Mouse (Mus musculus): ENCODE results near the gene Htra2. TPM values are rescaled to one million over a fixed set of nuclear protein-coding genes. Genes with fewer than 3 reads are reported as not detected.

The Htra2 gene
- total RNA-seq (2021): 10 to 100 TPM; 66.5 to 68.0 TPM

- DNase-seq (ENCODE audit: extremely low spot score in 1 of 2, low spot score in 2 of 2): no peak
- intact Hi-C loops (cut with DNase I): loop anchor here (2.0 kb wide), 1 partner anchor 58 kb away; no protein-coding TSS in a partner anchor
Measured at GRCm38 (mm10) chr6:83054871-83055431, at the start of gene Htra2. Gene Htra2, minus strand, starts transcription at chr6:83055273.

- intact Hi-C loops (cut with DNase I): no loop called here
- no peak for DNase-seq (ENCODE audit: extremely low spot score in 1 of 2, low spot score in 2 of 2)
Measured at GRCm38 (mm10) chr6:83104158-83104557, 49.1 kb upstream of the Htra2 start.

DNA sequence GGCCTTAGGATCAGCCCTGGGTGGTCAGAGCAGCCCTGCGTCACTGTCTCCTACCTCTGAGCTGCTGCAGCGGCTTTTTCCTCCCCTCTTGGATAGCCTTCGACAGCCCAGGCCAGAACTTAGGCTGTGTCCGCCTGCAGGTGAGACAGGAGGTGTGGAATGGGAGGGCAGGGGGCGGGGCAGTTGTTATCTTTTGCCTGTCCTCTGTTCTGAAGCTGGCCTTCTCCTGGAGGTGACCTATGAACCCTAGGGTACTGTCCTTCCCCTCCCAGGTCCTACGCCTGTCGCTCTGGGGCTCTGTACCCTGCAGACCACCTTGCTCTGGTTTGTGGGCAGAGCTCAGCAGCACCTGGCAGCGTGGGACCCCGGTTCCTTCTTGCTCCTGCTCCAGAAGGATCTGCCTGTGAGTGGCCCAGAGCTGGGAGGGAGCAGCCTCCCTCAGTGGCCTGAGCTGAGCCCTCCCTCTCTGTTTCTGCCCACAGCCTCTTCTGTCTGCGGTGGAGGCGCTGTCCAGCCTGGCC lies 48.1 kb upstream of the Htra2 start:
- no peak for DNase-seq (ENCODE audit: extremely low spot score in 1 of 2, low spot score in 2 of 2)
- intact Hi-C loops (cut with DNase I): no loop called here

DNA sequence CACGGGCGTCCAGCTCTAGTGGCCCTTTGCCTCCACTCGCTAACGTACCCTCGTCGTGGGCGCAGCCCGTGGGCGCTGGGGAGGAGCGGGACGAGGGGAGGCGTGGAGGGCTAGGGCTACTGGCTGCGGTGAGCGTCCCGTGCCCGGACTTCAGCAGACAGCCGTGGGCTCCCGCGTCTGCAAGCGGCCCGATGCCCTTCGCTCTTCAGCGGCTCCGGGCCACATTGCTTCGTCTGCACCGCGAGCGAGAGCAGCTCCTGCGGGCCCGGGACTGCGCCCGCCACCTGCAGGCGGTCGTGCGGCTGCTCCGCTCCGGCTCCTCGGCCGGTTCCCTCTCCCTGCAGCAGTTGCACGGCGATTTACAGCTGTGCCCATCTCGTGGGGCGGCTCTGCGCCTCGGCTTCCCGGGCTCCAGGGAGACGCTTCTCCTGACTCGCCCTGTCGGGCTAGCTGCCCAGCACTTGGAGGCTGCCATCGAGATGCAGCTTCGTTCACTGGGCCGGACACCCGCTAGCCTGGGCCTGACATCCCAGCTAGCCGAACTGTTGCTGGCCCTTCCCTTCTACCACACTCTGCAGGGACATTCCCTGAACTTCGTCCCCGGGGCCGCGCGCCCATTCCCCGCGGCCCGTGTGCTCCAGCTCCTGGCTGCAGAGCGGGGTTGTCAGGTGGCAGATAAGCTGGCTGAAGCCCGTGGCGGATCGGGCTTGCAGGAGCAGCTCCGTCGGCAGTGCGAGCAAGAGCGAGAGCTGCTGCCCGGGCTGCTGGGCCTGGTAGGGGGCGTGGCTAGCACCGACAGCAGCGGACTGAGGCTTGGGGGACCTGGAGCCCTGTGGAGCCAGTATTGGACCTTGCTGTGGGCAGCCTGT lies 46.8 kb upstream of the Htra2 start:
- peak in 1 of 2 experiments; percentile 84 for DNase-seq (ENCODE audit: extremely low spot score in 1 of 2, low spot score in 2 of 2)
- intact Hi-C loops (cut with DNase I): loop anchor here (2.0 kb wide), 1 partner anchor 105 kb away; no protein-coding TSS in a partner anchor

- intact Hi-C loops (cut with DNase I): loop anchor here (2.0 kb wide), 1 partner anchor 105 kb away; no protein-coding TSS in a partner anchor
- DNase-seq (ENCODE audit: extremely low spot score in 1 of 2, low spot score in 2 of 2): peak; percentile 90
Measured at GRCm38 (mm10) chr6:83101316-83101687, 46.2 kb upstream of the Htra2 start, which contains the start of the genes Ccdc142 and Gm42688. Gene Ccdc142, plus strand, starts transcription at chr6:83101601. Gene Gm42688, plus strand, starts transcription at chr6:83101617.

GRCm38 (mm10) chr6:83098411-83098810 lies 43.3 kb upstream of the Htra2 start:
- intact Hi-C loops (cut with DNase I): no loop called here
- no peak for DNase-seq (ENCODE audit: extremely low spot score in 1 of 2, low spot score in 2 of 2)

DNA sequence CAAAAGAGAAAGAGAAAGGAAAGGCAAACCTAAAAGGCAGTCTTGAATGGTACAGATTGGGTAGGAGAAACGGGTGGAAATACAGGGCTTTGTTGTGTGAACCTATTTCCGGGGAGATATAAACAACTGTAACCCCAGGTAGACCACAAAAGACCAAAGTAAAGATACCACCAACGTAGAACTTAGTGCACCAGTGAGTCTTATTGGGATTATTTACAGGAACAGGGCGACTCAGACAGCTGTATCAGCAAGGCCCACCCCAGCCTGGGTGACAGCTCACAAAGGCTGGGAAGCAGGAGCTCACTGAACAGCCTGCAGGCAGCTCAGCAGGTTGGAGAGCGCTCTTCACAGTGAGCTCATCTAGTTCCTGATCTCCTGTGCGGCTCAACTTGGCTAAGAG lies 40.9 kb upstream of the Htra2 start:
- intact Hi-C loops (cut with DNase I): no loop called here
- no peak for DNase-seq (ENCODE audit: extremely low spot score in 1 of 2, low spot score in 2 of 2)

DNA sequence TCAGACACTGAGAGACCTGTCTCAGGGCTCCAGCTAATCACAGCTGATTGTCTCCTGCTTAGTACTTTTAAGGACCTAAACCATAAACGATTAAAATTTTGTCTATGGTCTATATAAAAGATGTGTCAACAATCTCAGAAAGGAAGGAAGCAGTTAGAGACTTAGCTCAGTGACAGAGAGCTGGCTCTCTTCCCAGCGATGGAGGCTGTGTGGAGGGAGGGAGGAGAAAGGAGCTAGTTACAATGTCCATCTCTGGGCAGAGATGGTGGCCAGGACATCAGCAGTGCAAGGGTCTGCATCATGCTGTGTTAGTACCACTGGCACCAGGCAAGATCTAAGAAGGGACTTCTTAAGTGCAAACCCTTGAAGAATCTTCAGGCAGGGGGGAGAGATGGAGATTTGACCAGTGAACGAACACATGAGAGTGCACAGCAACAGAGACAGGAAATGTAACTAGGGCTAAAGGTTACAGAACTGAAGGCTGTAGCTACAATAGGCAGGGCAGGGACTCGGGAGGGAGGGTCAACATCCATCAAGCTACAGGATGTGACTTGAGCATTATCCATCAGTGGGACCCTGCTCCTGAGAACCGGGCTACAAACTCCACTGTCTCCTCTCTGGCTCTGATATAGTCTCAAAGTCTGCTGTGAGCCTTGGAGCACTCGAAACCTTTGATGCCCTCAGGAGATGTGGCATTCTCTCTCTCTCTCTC lies 37.5 kb upstream of the Htra2 start:
- no peak for DNase-seq (ENCODE audit: extremely low spot score in 1 of 2, low spot score in 2 of 2)
- intact Hi-C loops (cut with DNase I): no loop called here

GRCm38 (mm10) chr6:83087926-83088260 lies 32.8 kb upstream of the Htra2 start:
- intact Hi-C loops (cut with DNase I): no loop called here
- no peak for DNase-seq (ENCODE audit: extremely low spot score in 1 of 2, low spot score in 2 of 2)

GRCm38 (mm10) chr6:83087205-83087925 lies 32.3 kb upstream of the Htra2 start:
- peak in 1 of 2 experiments; percentile 40 for DNase-seq (ENCODE audit: extremely low spot score in 1 of 2, low spot score in 2 of 2)
- intact Hi-C loops (cut with DNase I): no loop called here

DNA sequence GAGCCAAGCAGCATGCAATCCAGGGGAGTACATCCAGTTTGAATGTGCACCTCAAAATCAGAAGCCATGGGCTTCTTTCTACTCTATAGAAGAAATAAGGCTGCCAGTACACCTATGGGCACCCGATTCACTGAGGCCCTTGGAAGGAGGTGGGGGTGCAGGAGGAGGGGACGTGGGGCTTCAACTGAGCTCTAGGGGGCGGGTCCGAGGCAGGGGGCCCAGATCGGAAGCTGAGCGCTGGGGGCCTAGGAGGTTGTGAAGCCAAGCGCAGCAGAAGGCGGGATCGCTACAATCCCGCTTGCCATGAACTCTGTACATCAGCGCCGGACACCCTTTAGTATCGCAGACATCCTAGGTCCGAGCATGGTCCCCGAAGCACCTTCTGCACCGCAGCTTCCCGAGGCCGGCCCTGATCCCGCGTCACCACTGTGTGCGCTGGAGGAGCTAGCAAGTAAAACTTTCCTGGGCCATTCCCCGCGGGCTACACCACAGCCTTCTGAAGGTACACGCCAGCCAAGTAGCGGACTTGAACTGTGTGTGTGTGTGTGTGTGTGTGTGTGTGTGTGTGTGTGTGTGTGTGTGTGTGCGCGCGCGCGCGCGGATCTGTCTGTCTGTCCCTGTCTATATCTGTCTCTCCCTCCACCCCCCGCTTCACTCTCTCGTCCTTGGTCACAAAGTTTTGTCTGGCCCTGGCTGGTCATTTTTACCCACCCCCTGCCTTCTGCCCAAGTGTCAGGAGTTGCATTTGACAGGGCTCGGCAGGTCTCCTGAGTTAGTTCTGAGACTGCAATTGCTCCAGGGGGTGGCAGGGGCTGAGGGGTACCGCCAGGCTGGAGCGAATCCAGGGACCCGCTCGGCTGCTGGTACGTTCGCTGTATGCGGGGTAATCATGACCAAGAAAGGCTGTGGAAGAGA lies 31.3 kb upstream of the Htra2 start, which contains the start of gene Lbx2:
Lbx2 (plus strand) TSS at position 247 of the 915 bp plus-strand sequence.
- DNase-seq (ENCODE audit: extremely low spot score in 1 of 2, low spot score in 2 of 2): no peak
- intact Hi-C loops (cut with DNase I): no loop called here

DNA sequence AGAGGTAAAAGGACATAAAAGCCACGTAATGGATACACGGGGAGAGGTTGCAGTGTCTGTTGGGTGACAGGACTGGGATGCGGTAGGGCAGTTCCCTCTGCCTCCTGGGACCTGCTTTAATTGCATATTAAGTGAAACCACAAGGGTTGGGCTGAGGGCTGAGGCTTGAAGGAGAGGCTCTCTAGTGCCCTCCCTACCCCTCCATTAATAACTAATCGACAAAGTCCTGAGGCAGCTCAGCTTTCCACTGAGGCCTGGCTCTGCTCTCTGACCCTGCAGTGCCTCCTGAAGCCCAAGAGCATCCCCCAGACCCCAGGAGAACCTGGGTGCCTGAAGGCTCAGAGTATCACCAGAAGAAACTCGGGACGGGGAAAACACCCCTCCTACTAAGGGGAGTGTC lies 29.4 kb upstream of the Htra2 start:
- intact Hi-C loops (cut with DNase I): no loop called here
- no peak for DNase-seq (ENCODE audit: extremely low spot score in 1 of 2, low spot score in 2 of 2)

DNA sequence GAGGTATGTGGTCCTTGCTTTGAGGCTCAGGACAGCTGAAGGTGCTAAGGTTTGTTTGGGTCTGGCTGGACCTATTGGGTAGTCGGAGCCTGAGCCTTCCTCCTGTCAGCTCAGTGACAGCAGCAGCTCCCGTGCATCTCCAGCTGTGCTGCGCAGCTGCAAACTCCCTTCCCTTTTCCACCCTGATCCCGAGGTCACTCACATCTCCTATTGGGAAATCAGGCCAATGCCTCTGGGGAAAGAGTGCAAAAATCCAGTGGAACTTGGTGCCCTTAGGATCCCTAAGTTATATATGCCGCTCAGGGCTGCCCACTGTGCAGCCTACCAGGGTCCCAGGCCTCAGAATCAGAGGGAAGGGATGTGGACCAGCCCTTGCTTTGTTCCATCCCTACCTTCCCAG lies 28.4 kb upstream of the Htra2 start:
- intact Hi-C loops (cut with DNase I): no loop called here
- DNase-seq (ENCODE audit: extremely low spot score in 1 of 2, low spot score in 2 of 2): no peak

DNA sequence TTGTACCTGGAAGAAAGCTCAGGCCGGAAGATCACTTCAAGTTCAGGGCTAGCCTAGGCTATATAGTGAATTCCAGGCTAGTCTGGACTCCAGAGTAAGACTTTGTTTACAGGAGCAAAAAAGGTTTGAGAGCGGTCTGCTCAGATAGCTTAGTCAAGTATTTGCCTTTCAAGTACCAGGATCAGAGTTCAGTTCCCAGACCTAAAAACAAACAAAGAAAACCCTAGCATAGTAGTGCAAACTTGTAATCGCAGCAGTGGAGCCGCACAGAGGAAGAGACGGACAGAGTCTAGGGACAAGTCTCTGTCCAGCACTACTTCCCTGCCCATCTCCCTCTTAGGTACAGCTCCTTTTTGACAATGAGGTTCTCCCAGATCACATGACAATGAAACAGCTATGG lies 25.1 kb upstream of the Htra2 start:
- intact Hi-C loops (cut with DNase I): no loop called here
- DNase-seq (ENCODE audit: extremely low spot score in 1 of 2, low spot score in 2 of 2): no peak

GRCm38 (mm10) chr6:83078324-83078858 lies 23.3 kb upstream of the Htra2 start:
- DNase-seq (ENCODE audit: extremely low spot score in 1 of 2, low spot score in 2 of 2): peak; percentile 97 to 99
- intact Hi-C loops (cut with DNase I): loop anchor here (2.0 kb wide), 1 partner anchor 82 kb away; no protein-coding TSS in a partner anchor

- DNase-seq (ENCODE audit: extremely low spot score in 1 of 2, low spot score in 2 of 2): no peak
- intact Hi-C loops (cut with DNase I): loop anchor here (2.0 kb wide), 1 partner anchor 81 kb away; no protein-coding TSS in a partner anchor
Measured at GRCm38 (mm10) chr6:83077630-83078323, 22.7 kb upstream of the Htra2 start, which contains the start of gene Pcgf1. Gene Pcgf1, plus strand, starts transcription at chr6:83077869.

GRCm38 (mm10) chr6:83074979-83075378 lies 19.9 kb upstream of the Htra2 start:
- no peak for DNase-seq (ENCODE audit: extremely low spot score in 1 of 2, low spot score in 2 of 2)
- intact Hi-C loops (cut with DNase I): no loop called here

Measured in left cerebral cortex, postnatal 10 days (tissue).